Mouse (Mus musculus) lung, postnatal 0 days (tissue): ENCODE data around the gene Gm49358. TPM values are rescaled to one million over a fixed set of nuclear protein-coding genes. Genes with fewer than 3 reads are reported as not detected.
A peak's percentile ranks its signal among the peaks of the same experiment; 100 is the strongest.

Experiments
- ATAC-seq: fragments of 200-750 bp; cut with Nextera tagmentation; 2 replicates; pipeline ENCODE4 v1.8.0; 2017; ENCODE audit warnings: moderate library complexity
- DNase-seq: peaks from one replicate; pipeline ENCODE4 v3.0.0-alpha.2; 2016; ENCODE audit warnings: low spot score
- H3K27ac ChIP-seq: fragments of 300-500 bp; sonication (generic); 2 replicates; pipeline ENCODE4 v1.5.1; 2014; ENCODE audit warnings: antibody characterized with exemption, mild to moderate bottlenecking, low read length, mixed read lengths
- H3K27me3 ChIP-seq: fragments of 300-500 bp; sonication (generic); replicated peaks from 2 replicates; pipeline ENCODE4 v1.6.1; 2014; ENCODE audit warnings: low read length, mixed read lengths; ENCODE audit not compliant: insufficient read depth
- H3K36me3 ChIP-seq: fragments of 300-500 bp; sonication (generic); 2 replicates; pipeline ENCODE4 v1.6.1; 2014; ENCODE audit warnings: low read length, mixed read lengths; ENCODE audit not compliant: insufficient read depth
- H3K4me1 ChIP-seq: fragments of 300-500 bp; sonication (generic); 2 replicates; pipeline ENCODE4 v1.6.1; 2014; ENCODE audit warnings: antibody characterized with exemption, low read depth, low read length, mixed read lengths; ENCODE audit not compliant: insufficient read depth
- H3K4me2 ChIP-seq: fragments of 300-500 bp; sonication (generic); replicated peaks from 2 replicates; pipeline ENCODE4 v1.6.1; 2014; ENCODE audit warnings: low read depth, mild to moderate bottlenecking, low read length, moderate library complexity, mixed read lengths
- H3K4me3 ChIP-seq: fragments of 300-500 bp; sonication (generic); 2 replicates; pipeline ENCODE4 v1.5.1; 2014; ENCODE audit warnings: low read depth, low read length
- H3K9ac ChIP-seq: fragments of 300-500 bp; sonication (generic); replicated peaks from 2 replicates; pipeline ENCODE4 v1.6.1; 2014; ENCODE audit warnings: low read depth, mild to moderate bottlenecking
- H3K9me3 ChIP-seq: fragments of 300-500 bp; sonication (generic); 2 replicates; pipeline ENCODE4 v1.6.1; 2016; ENCODE audit warnings: low read length, mixed read lengths
- CTCF ChIP-seq: IDR thresholded peaks from 2 replicates; pipeline ENCODE4 v1.5.1; 2016; ENCODE audit warnings: antibody characterized with exemption, mild to moderate bottlenecking
- EP300 ChIP-seq: IDR thresholded peaks from 2 replicates; pipeline ENCODE4 v1.6.1; 2016; ENCODE audit warnings: antibody characterized with exemption, mild to moderate bottlenecking, control low read depth
- WGBS: fragments of 180-500 bp; shearing (Covaris S2); extraction: QIAGEN DNeasy Blood & Tissue Kit; methylation state at CpG from one replicate; pipeline ENCODE4 v1.1.7; 2014; 5-methylcytosine and 5-hydroxymethylcytosine counted together
- polyA plus RNA-seq: library from polyadenylated mRNA; unstranded; fragments of >200 nt; fragmentation: Nextera tagmentation; extraction: Ambion mirVana; gene quantifications from 2 replicates; pipeline ENCODE4 v1.2.1, GENCODE M21; 2015

Gm49358 gene
- polyA plus RNA-seq, 1 experiment from 2014 or later = not detected

GRCm38 (mm10) chr10:86814292-86815131, 50.7 kb downstream of the Gm49358 start:
- H3K9ac ChIP-seq = no peak overlapping the region
- no peaks in the 10 kb centered on the region for H3K27me3 ChIP-seq
- no peaks in the 10 kb centered on the region for H3K36me3 ChIP-seq
- DNase-seq = no peak
- no peak overlapping the region for H3K27ac ChIP-seq
- H3K4me2 ChIP-seq = no peak overlapping the region
- peak; percentile 31; the same call in 1 of the 2 replicates for ATAC-seq
- WGBS = 54% methylated on average over 19 of the region's 19 CpGs
- no peak overlapping the region for H3K4me3 ChIP-seq
- no peaks in the 10 kb centered on the region for H3K9me3 ChIP-seq
- 0 out of 2 replicates have a peak, but pooled peaks cover 3% of the 10 kb centered on the region for H3K4me1 ChIP-seq
- TF ChIP-seq EP300 (no peak), CTCF (peak; percentile 15; the same call in 1 of the 2 replicates)

- Histone ChIP-seq H3K4me1 (0 out of 2 replicates have a peak, but pooled peaks cover 8% of the 10 kb centered on the region), H3K27ac (no peak overlapping the region)
Measured at GRCm38 (mm10) chr10:86815133-86815532, 51.4 kb downstream of the Gm49358 start.

DNA sequence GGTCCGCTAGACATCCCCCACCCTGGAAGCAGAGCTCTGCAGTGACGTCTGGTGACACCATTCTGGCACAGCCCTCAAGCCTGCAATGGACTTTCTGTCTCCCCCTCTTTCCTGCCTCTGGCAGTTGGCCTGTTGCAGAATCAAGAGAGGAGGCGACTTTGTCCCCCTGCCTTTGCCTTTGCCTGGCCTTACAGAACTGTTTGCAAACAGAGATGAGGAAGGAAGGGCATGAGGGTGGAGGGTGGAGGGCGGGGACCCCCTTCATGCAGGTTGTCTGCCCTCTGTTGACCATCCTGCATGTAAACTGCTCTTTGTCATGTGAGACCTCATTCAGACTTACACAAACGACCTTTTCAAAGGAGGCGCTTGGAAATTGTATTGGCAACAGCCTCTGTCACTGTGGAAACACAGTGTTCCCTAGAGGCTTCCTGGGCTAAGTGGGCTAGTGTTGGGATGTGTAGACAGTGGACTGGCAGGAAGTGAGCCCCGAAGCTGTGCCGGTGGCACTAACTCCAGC, 55.9 kb downstream of the Gm49358 start:
- DNase-seq (peak; percentile 64), ATAC-seq (peak; percentile 82)
- Histone ChIP-seq H3K9ac (no peak overlapping the region), H3K27me3 (no peaks in the 10 kb centered on the region), H3K4me2 (no peak overlapping the region), H3K9me3 (no peaks in the 10 kb centered on the region), H3K4me1 (0 out of 2 replicates have a peak, but pooled peaks cover 8% of the 10 kb centered on the region), H3K27ac (0 out of 2 replicates have a peak overlapping the region, but pooled peaks have one; percentile 20), H3K4me3 (no peak overlapping the region), H3K36me3 (0 out of 2 replicates have a peak, but pooled peaks cover 4% of the 10 kb centered on the region)
- TF ChIP-seq EP300 = peak; percentile 47
- TF ChIP-seq CTCF = peak; percentile 44
- 32% methylated on average over 8 of the region's 8 CpGs for WGBS

More at GRCm38 (mm10) chr10:86815133-86815532, 51.4 kb downstream of the Gm49358 start:
- TF ChIP-seq CTCF = no peak
- TF ChIP-seq EP300 = no peak
- 60% methylated on average over 7 of the region's 7 CpGs for WGBS
- H3K4me3 ChIP-seq = no peak overlapping the region
- no peaks in the 10 kb centered on the region for H3K9me3 ChIP-seq
- no peak overlapping the region for H3K9ac ChIP-seq
- no peak overlapping the region for H3K4me2 ChIP-seq
- no peaks in the 10 kb centered on the region for H3K27me3 ChIP-seq
- DNase-seq (no peak), ATAC-seq (no peak)
- H3K36me3 ChIP-seq = no peaks in the 10 kb centered on the region

GRCm38 (mm10) chr10:86821014-86821413, 57.2 kb downstream of the Gm49358 start:
- H3K27me3 ChIP-seq = no peaks in the 10 kb centered on the region
- DNase-seq = no peak
- no peak for ATAC-seq
- H3K4me3 ChIP-seq = no peak overlapping the region
- 0 out of 2 replicates have a peak, but pooled peaks cover 4% of the 10 kb centered on the region for H3K36me3 ChIP-seq
- no peak overlapping the region for H3K9ac ChIP-seq
- no peak overlapping the region for H3K4me2 ChIP-seq
- no peak for TF ChIP-seq CTCF
- no peak for TF ChIP-seq EP300
- H3K9me3 ChIP-seq = no peaks in the 10 kb centered on the region
- WGBS = 90% methylated on average over 7 of the region's 7 CpGs
- peaks cover 10% of the 10 kb centered on the region; the same call in 1 of the 2 replicates for H3K4me1 ChIP-seq
- H3K27ac ChIP-seq = no peak overlapping the region

- H3K9me3 ChIP-seq = no peaks in the 10 kb centered on the region
- H3K4me3 ChIP-seq = no peak overlapping the region
- H3K9ac ChIP-seq = no peak overlapping the region
- H3K4me1 ChIP-seq = peaks cover 10% of the 10 kb centered on the region; the same call in 1 of the 2 replicates
- peak; percentile 25 for TF ChIP-seq CTCF
- TF ChIP-seq EP300 = no peak
- ATAC-seq (no peak), DNase-seq (no peak)
- no peak overlapping the region; the same call in 1 of the 2 replicates for H3K27ac ChIP-seq
- 0 out of 2 replicates have a peak, but pooled peaks cover 4% of the 10 kb centered on the region for H3K36me3 ChIP-seq
- 87% methylated on average over 6 of the region's 6 CpGs for WGBS
- H3K27me3 ChIP-seq = no peaks in the 10 kb centered on the region
- no peak overlapping the region for H3K4me2 ChIP-seq
Measured at GRCm38 (mm10) chr10:86824093-86824492, 60.3 kb downstream of the Gm49358 start.

DNA sequence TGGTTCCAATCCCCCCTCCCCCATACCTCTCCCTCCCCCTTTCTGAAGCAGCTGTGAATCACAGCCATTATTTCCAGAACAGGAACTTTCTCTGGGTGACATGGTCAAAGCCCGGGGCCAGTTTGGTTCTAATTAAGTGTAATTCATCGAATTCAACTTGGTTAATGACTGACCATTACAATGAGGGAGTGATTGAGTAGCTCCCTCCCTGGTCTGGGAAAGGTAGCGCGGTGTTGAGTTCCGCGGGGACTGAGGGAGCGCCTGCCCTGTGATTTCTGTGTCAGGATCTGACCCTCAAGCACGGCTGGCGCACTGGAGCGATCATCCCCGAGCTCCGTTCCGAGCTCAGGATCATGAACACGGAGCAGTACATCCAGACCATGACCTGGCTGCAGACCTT, 61.1 kb downstream of the Gm49358 start:
- Histone ChIP-seq H3K36me3 (0 out of 2 replicates have a peak, but pooled peaks cover 4% of the 10 kb centered on the region), H3K4me2 (no peak overlapping the region), H3K9ac (no peak overlapping the region), H3K9me3 (no peaks in the 10 kb centered on the region), H3K4me3 (no peak overlapping the region), H3K27ac (peak overlapping the region; percentile 71), H3K27me3 (no peaks in the 10 kb centered on the region), H3K4me1 (peaks cover 4% of the 10 kb centered on the region; the same call in 1 of the 2 replicates)
- DNase-seq (no peak), ATAC-seq (no peak)
- TF ChIP-seq EP300 (no peak), CTCF (no peak)
- 81% methylated on average over 14 of the region's 14 CpGs for WGBS
